Mouse (Mus musculus) liver, embryonic 15.5 days (tissue): ENCODE results near the gene Ube4b. TPM values are rescaled to one million over a fixed set of nuclear protein-coding genes. Genes with fewer than 3 reads are reported as not detected.
"Not testable (repeated sequence)": the region's sequence is repeated elsewhere in the genome, so short reads cannot be mapped to it uniquely, and the experiment has no call there.

Experiments
- ATAC-seq: fragments of 200-750 bp; cut with Nextera tagmentation; 2 replicates; pipeline ENCODE4 v1.8.0; 2017; ENCODE audit warnings: moderate number of reproducible peaks, mild to moderate bottlenecking, moderate library complexity; ENCODE audit not compliant: insufficient read depth
- H3K27ac ChIP-seq: fragments of 300-500 bp; sonication (generic); replicated peaks from 2 replicates; pipeline ENCODE4 v1.5.1; 2015; ENCODE audit warnings: mild to moderate bottlenecking, inconsistent platforms
- H3K27me3 ChIP-seq: fragments of 300-500 bp; sonication (generic); 2 replicates; pipeline ENCODE4 v1.6.1; 2015; ENCODE audit warnings: mild to moderate bottlenecking, inconsistent platforms
- H3K36me3 ChIP-seq: fragments of 300-500 bp; sonication (generic); replicated peaks from 2 replicates; pipeline ENCODE4 v1.6.1; 2015; ENCODE audit warnings: moderate library complexity, mild to moderate bottlenecking, inconsistent platforms
- H3K4me1 ChIP-seq: fragments of 300-500 bp; sonication (generic); replicated peaks from 2 replicates; pipeline ENCODE4 v1.6.1; 2015; ENCODE audit warnings: inconsistent platforms
- H3K4me2 ChIP-seq: fragments of 300-500 bp; sonication (generic); 2 replicates; pipeline ENCODE4 v1.6.1; 2015; ENCODE audit warnings: moderate library complexity, mild to moderate bottlenecking, inconsistent platforms
- H3K4me3 ChIP-seq: fragments of 300-500 bp; sonication (generic); replicated peaks from 2 replicates; pipeline ENCODE4 v1.5.1; 2015; ENCODE audit warnings: mild to moderate bottlenecking, inconsistent platforms
- H3K9ac ChIP-seq: fragments of 300-500 bp; sonication (generic); 2 replicates; pipeline ENCODE4 v1.6.1; 2015; ENCODE audit warnings: moderate library complexity, mild to moderate bottlenecking, inconsistent platforms
- H3K9me3 ChIP-seq: fragments of 300-500 bp; sonication (generic); replicated peaks from 2 replicates; pipeline ENCODE4 v1.6.1; 2016; ENCODE audit warnings: inconsistent platforms
- WGBS: fragments of 180-500 bp; shearing (Covaris S2); methylation state at CpG from one replicate; pipeline ENCODE4 v1.1.7; 2015; ENCODE audit warnings: mixed read lengths; ENCODE audit not compliant: insufficient replicate concordance; 5-methylcytosine and 5-hydroxymethylcytosine counted together
- polyA plus RNA-seq: library from polyadenylated mRNA; unstranded; fragments of >200 nt; fragmentation: Nextera tagmentation; extraction: Ambion mirVana; gene quantifications from 2 replicates; pipeline ENCODE4 v1.2.1, GENCODE M21; 2015

Ube4b gene
- polyA plus RNA-seq, 1 experiment from 2014 or later = 10.2 TPM

- not testable (repeated sequence) for H3K36me3 ChIP-seq, H3K9ac ChIP-seq, H3K4me2 ChIP-seq, H3K9me3 ChIP-seq, H3K27me3 ChIP-seq, H3K4me1 ChIP-seq, ATAC-seq, H3K27ac ChIP-seq, H3K4me3 ChIP-seq
- 73% methylated on average over 27 of the region's 27 CpGs for WGBS
These were observed 30.6 kb upstream of the Ube4b start for GRCm38 (mm10) chr4:149457163-149457562.

GRCm38 (mm10) chr4:149454879-149455278 lies 28.3 kb upstream of the Ube4b start, which contains the start of gene Rbp7:
Gene Rbp7 (minus strand): TSS chr4:149454978.
- Histone ChIP-seq H3K36me3 (no peaks in the 10 kb centered on the region), H3K4me3 (no peak within 1 kb of the TSS), H3K9ac (no peak within 1 kb of the TSS), H3K9me3 (no peaks in the 10 kb centered on the region), H3K27ac (no peak within 1 kb of the TSS), H3K4me2 (no peak within 1 kb of the TSS), H3K27me3 (no peaks in the 10 kb centered on the region), H3K4me1 (no peaks in the 10 kb centered on the region)
- WGBS = 53% methylated on average over 8 of the region's 8 CpGs
- no peak for ATAC-seq

DNA sequence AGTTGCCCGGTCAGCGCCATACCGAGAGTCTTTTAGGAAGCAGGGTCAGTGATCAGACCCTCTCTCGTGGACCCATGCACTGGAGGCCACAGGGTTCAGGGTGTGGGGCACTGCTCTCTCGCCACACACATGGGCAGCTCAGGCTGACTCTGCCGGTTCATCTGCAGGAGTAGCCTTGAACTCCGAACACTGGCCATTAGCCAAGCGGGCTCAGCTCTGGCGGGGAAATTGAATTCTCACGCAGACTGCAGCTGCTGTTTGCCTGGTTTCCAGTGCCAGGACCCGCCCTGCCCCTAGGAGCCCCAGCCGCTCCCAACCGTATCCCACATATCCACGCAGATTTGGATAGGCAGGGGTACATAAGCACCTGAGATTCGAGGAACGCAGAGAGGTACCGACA lies 27.7 kb upstream of the Ube4b start:
- Histone ChIP-seq H3K36me3 (no peaks in the 10 kb centered on the region), H3K4me3 (no peak overlapping the region), H3K27ac (no peak overlapping the region), H3K4me2 (no peak overlapping the region), H3K4me1 (no peaks in the 10 kb centered on the region), H3K9ac (no peak overlapping the region), H3K27me3 (no peaks in the 10 kb centered on the region), H3K9me3 (no peaks in the 10 kb centered on the region)
- 72% methylated on average over 17 of the region's 17 CpGs for WGBS
- ATAC-seq = no peak

GRCm38 (mm10) chr4:149453656-149454055 lies 27.1 kb upstream of the Ube4b start:
- no peak for ATAC-seq
- 65% methylated on average over 4 of the region's 4 CpGs for WGBS
- H3K27me3 ChIP-seq = no peaks in the 10 kb centered on the region

GRCm38 (mm10) chr4:149450636-149451035 lies 24.1 kb upstream of the Ube4b start:
- H3K27me3 ChIP-seq = no peaks in the 10 kb centered on the region
- no peak overlapping the region for H3K9ac ChIP-seq
- H3K36me3 ChIP-seq = no peaks in the 10 kb centered on the region
- 54% methylated on average over 3 of the region's 3 CpGs for WGBS
- ATAC-seq = no peak
- H3K4me1 ChIP-seq = peaks cover 8% of the 10 kb centered on the region
- H3K27ac ChIP-seq = no peak overlapping the region
- H3K4me3 ChIP-seq = no peak overlapping the region
- H3K9me3 ChIP-seq = no peaks in the 10 kb centered on the region
- H3K4me2 ChIP-seq = no peak overlapping the region

More at GRCm38 (mm10) chr4:149453656-149454055, 27.1 kb upstream of the Ube4b start:
- Histone ChIP-seq H3K27ac (no peak overlapping the region), H3K4me2 (no peak overlapping the region), H3K36me3 (no peaks in the 10 kb centered on the region), H3K9ac (no peak overlapping the region), H3K9me3 (no peaks in the 10 kb centered on the region), H3K4me1 (no peaks in the 10 kb centered on the region), H3K4me3 (no peak overlapping the region)

DNA sequence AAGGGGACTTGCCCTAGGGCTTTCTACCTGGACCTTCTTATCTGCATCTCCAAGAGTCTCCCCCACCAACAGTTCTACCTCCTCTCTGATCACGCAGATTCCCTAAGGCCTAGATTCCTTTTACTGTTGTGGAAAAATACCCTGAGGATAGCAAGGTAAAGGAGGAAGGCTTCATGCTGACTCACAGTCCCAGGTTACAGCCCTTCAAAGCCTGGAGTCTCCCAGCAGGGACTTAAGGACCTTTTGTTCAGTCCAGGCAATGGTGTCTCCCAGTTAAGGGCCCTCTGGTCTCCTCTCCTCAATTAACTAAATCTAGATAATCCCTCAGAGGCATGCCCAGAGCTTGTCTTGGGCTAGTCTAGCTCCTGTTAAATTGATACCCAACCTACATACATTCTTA lies 19.8 kb upstream of the Ube4b start:
- Histone ChIP-seq H3K9ac (no peak overlapping the region), H3K4me3 (peak overlapping the region; percentile 44; the same call in 1 of the 2 replicates), H3K4me1 (peaks cover 21% of the 10 kb centered on the region), H3K27ac (no peak overlapping the region), H3K27me3 (no peaks in the 10 kb centered on the region), H3K9me3 (no peaks in the 10 kb centered on the region), H3K4me2 (peak overlapping the region; percentile 73), H3K36me3 (no peaks in the 10 kb centered on the region)
- ATAC-seq = no peak
- 45% methylated on average over 1 of the region's 1 CpGs for WGBS

DNA sequence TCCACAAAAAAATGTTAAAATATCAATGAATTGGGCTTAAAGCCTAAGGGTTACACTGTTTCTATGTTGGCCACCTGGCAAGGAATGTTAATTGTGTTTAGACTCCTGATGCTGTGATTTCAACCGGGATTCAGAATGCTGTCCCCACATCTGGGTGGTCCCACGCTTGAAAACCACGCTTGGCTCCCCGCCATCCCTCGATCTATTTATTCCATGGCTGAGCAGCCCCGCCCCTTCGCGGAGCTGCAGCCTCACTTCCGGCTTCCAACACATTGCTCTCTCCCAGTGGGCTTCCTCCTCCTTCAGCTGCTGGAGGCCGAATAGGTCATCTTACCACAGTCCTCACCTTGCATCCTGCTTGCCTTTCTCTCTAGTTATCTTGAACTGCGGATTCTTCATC lies 19.3 kb upstream of the Ube4b start:
- peak; percentile 36 for ATAC-seq
- peak overlapping the region; percentile 44 for H3K4me3 ChIP-seq
- H3K27ac ChIP-seq = peak overlapping the region; percentile 70

DNA sequence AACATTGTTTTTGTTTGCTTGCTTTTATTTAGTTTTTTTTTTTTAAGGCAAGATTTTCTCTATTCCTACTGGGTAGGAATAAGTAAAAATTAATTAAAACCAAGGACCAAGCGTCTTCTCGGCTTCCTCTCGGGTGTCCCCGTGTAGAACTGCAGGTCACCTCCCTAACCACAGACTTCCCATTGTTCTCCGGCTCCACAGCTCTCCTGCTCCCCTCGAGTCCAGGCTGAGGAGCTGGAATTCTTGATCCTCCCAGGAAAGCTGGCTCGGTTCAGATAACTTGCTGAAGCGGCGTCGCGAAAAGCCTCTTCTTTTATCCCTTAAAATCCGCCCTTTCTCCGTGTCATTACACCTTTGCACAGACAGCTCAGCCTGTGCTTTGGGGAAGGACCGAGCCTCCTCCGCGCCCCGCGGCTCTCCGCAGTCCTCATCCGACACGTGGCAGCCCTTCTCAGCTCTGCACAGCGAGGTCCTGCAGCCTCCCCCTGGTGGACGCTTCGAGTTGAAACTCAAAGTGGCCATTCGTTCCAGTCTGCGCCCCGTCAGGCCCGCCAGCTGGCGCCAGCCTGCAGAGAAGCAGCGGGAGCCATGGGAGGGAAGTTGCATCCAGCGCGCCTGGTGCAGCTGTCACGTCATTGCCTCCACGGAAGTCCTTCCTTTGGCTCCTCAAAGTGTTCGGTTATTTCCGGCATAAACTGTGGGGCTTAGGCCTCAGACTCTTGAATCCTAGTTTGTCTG lies 18.6 kb upstream of the Ube4b start:
- H3K4me2 ChIP-seq = peak overlapping the region; percentile 73
- under 1% methylated on average over 36 of the region's 36 CpGs for WGBS
- peaks cover 21% of the 10 kb centered on the region for H3K4me1 ChIP-seq
- peak; percentile 92 for ATAC-seq
- no peaks in the 10 kb centered on the region for H3K36me3 ChIP-seq
- H3K9ac ChIP-seq = peak overlapping the region; percentile 48
- no peaks in the 10 kb centered on the region for H3K27me3 ChIP-seq
- peak overlapping the region; percentile 44 for H3K4me3 ChIP-seq
- no peaks in the 10 kb centered on the region for H3K9me3 ChIP-seq
- H3K27ac ChIP-seq = peak overlapping the region; percentile 70

More for the DNA sequence above, 19.3 kb upstream of the Ube4b start:
- Histone ChIP-seq H3K9me3 (no peaks in the 10 kb centered on the region), H3K36me3 (no peaks in the 10 kb centered on the region), H3K4me1 (peaks cover 21% of the 10 kb centered on the region), H3K9ac (peak overlapping the region; percentile 48), H3K27me3 (no peaks in the 10 kb centered on the region), H3K4me2 (peak overlapping the region; percentile 73)
- 5% methylated on average over 11 of the region's 11 CpGs for WGBS

GRCm38 (mm10) chr4:149444465-149444864 lies 17.9 kb upstream of the Ube4b start:
- H3K4me2 ChIP-seq = no peak overlapping the region; the same call in 1 of the 2 replicates
- H3K27ac ChIP-seq = no peak overlapping the region

GRCm38 (mm10) chr4:149442436-149442835 lies 15.9 kb upstream of the Ube4b start:
- Histone ChIP-seq H3K27me3 (no peaks in the 10 kb centered on the region), H3K4me1 (peaks cover 28% of the 10 kb centered on the region), H3K4me2 (no peak overlapping the region), H3K36me3 (no peaks in the 10 kb centered on the region), H3K4me3 (no peak overlapping the region), H3K9me3 (no peaks in the 10 kb centered on the region), H3K27ac (no peak overlapping the region), H3K9ac (no peak overlapping the region)
- 54% methylated on average over 3 of the region's 3 CpGs for WGBS
- ATAC-seq = no peak

More at GRCm38 (mm10) chr4:149444465-149444864, 17.9 kb upstream of the Ube4b start:
- Histone ChIP-seq H3K9ac (no peak overlapping the region), H3K27me3 (no peaks in the 10 kb centered on the region), H3K9me3 (no peaks in the 10 kb centered on the region), H3K36me3 (no peaks in the 10 kb centered on the region), H3K4me1 (peaks cover 24% of the 10 kb centered on the region), H3K4me3 (no peak overlapping the region)
- no peak for ATAC-seq
- 34% methylated on average over 1 of the region's 1 CpGs for WGBS

- 60% methylated on average over 8 of the region's 8 CpGs for WGBS
- no peak overlapping the region for H3K4me2 ChIP-seq
These were observed 14.0 kb upstream of the Ube4b start for GRCm38 (mm10) chr4:149440576-149440975.

More at GRCm38 (mm10) chr4:149440576-149440975, 14.0 kb upstream of the Ube4b start:
- no peak overlapping the region for H3K9ac ChIP-seq
- H3K27ac ChIP-seq = no peak overlapping the region
- no peak for ATAC-seq
- H3K9me3 ChIP-seq = no peaks in the 10 kb centered on the region
- H3K4me1 ChIP-seq = peaks cover 19% of the 10 kb centered on the region
- no peaks in the 10 kb centered on the region for H3K36me3 ChIP-seq
- no peaks in the 10 kb centered on the region for H3K27me3 ChIP-seq
- H3K4me3 ChIP-seq = no peak overlapping the region
